In the genomic region with DNA sequence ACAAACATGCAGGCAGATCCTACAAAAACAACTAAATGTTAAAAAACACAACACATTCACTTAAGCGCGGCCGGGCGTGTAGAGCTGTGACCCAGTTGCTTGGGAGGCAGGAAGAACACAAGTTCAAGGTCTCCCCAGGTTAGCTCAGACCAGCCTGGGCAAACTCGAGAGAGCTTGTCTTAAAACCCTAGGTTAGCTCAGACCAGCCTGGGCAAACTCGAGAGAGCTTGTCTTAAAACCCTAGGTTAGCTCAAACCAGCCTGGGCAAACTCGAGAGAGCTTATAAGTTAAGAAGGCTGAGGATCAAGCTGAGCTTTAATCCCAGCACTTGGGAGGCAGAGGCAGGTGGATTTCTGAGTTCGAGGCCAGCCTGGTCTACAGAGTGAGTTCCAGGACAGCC, we compare ENCODE assay signal across 5 mouse cellular contexts. TPM values are rescaled to one million over a fixed set of nuclear protein-coding genes. Genes with fewer than 3 reads are reported as not detected.
DNase-seq lines count a peak whose midpoint lies in the region; TF ChIP-seq lines count a peak whose summit lies in the region.
"Not testable (repeated sequence)": the region's sequence is repeated elsewhere in the genome, so short reads cannot be mapped to it uniquely, and the experiment has no call there.

No protein-coding gene starts in this region.

- not testable (repeated sequence) for H3K27ac ChIP-seq in thymus, adult 2 months (ENCODE audit: control insufficient read depth, insufficient read depth, low read length)

- TF ChIP-seq POLR2A in thymus, adult 2 months (IDR thresholded peaks at IDR 0.05; ENCODE audit: control insufficient read depth, extremely low read depth, insufficient read depth, low read length, poor library complexity) = not testable (repeated sequence)

- H3K27me3 ChIP-seq in thymus, adult 2 months (ENCODE audit: control insufficient read depth, insufficient read depth, low read length) = not testable (repeated sequence)

- H3K4me1 ChIP-seq in thymus, adult 2 months (replicated peaks; ENCODE audit: control insufficient read depth, insufficient read depth, low read length) = not testable (repeated sequence)

- peaks cover 77% of the 10 kb centered on the region for H3K36me3 ChIP-seq in thymus, adult 2 months (ENCODE audit: control insufficient read depth, insufficient read depth, low read length)

- peak; percentile 2 for DNase-seq in adrenal gland, postnatal 10 days
- peak; percentile 3 for DNase-seq in kidney, adult 9 months
- DNase-seq in kidney, postnatal 25 days = peak; percentile 15 to 54
- peak; percentile 14 for DNase-seq in spleen, postnatal 10 days (ENCODE audit: low spot score in 2 of 2)
- peak; percentile 2 for DNase-seq in thymus, adult 2 months

- H3K4me3 ChIP-seq in thymus, adult 2 months (ENCODE audit: control insufficient read depth, insufficient read depth, low read length) = not testable (repeated sequence)

- TF ChIP-seq CTCF in thymus, adult 2 months (IDR thresholded peaks at IDR 0.05; ENCODE audit: borderline replicate concordance, control insufficient read depth, extremely low read depth, insufficient read depth, low read length, poor library complexity) = not testable (repeated sequence)

- WGBS in thymus, adult 2 months = 98% methylated on average over 8 of the region's 8 CpGs

RNA-seq across cellular contexts. Expression of gene Mccc2, which starts 42.3 kb away (rescaled TPM):
- 10 to 100 TPM; 79.5 to 88.6 TPM for total RNA-seq in adrenal gland, postnatal 10 days (2021)
- 7.7 and 8.0 TPM in 2 replicates for polyA plus RNA-seq in thymus, adult 2 months (2012; rRNA removed)

RNA-seq across cellular contexts. Expression of gene Bdp1, which starts 46.1 kb away (rescaled TPM):
- total RNA-seq in adrenal gland, postnatal 10 days (2021) = 10 to 100 TPM; 31.8 to 32.9 TPM
- 4.8 and 5.6 TPM in 2 replicates for polyA plus RNA-seq in thymus, adult 2 months (2012; rRNA removed)

RNA-seq across cellular contexts. Expression of gene Serf1, which starts 50.1 kb away (rescaled TPM):
- total RNA-seq in adrenal gland, postnatal 10 days (2021) = 10 to 100 TPM; 25.9 to 29.3 TPM
- 3.6 and 4.4 TPM in 2 replicates for polyA plus RNA-seq in thymus, adult 2 months (2012; rRNA removed)
